Mouse (Mus musculus): Measurements from ENCODE around the gene Sdccag8. TPM values are rescaled to one million over a fixed set of nuclear protein-coding genes. Genes with fewer than 3 reads are reported as not detected.

Gene Sdccag8
- polyA plus RNA-seq, 1 experiment from 2014 or later = 15.2 TPM

DNA sequence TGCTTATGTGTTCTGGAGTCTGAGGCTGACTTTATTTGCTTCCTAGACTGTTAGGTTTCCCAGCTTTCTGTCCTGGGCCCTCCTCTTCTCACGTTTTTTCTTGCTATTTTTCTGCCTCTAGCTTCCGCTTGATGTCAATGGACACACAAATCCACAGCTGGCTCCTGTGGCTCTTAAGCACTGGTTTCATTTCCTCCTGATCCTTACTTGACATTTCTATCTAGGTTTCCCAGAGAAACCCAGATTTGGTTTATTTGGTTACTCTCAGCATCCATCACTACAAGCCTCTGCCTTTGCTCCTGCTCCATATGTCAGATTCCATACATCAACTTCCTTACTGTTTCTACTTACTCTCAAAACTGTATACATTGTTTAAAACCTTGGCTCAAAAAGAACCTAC, 232.5 kb downstream of the Sdccag8 start:
- WGBS = 79% methylated on average over 2 of the region's 2 CpGs
- H3K27me3 ChIP-seq = no peaks in the 10 kb centered on the region
- no peak overlapping the region for H3K9ac ChIP-seq
- no peak for ATAC-seq (ENCODE audit: insufficient number of reproducible peaks, low FRiP score, low TSS enrichment, low read depth)
- no peak overlapping the region for H3K4me3 ChIP-seq
- no peaks in the 10 kb centered on the region for H3K4me1 ChIP-seq
- no peaks in the 10 kb centered on the region for H3K36me3 ChIP-seq
- no peaks in the 10 kb centered on the region for H3K9me3 ChIP-seq
- no peak overlapping the region for H3K27ac ChIP-seq
- H3K4me2 ChIP-seq = no peak overlapping the region

- Histone ChIP-seq H3K4me3 (no peak overlapping the region), H3K36me3 (no peaks in the 10 kb centered on the region), H3K27ac (no peak overlapping the region), H3K27me3 (no peaks in the 10 kb centered on the region), H3K9me3 (no peaks in the 10 kb centered on the region), H3K4me1 (no peaks in the 10 kb centered on the region), H3K9ac (no peak overlapping the region), H3K4me2 (no peak overlapping the region)
- ATAC-seq (ENCODE audit: insufficient number of reproducible peaks, low FRiP score, low TSS enrichment, low read depth) = no peak
- WGBS = 88% methylated on average over 2 of the region's 2 CpGs
Measured at GRCm38 (mm10) chr1:177048773-177049172, 234.3 kb downstream of the Sdccag8 start.

- no peak overlapping the region for H3K9ac ChIP-seq
- ATAC-seq (ENCODE audit: insufficient number of reproducible peaks, low FRiP score, low TSS enrichment, low read depth) = no peak
- no peaks in the 10 kb centered on the region for H3K27me3 ChIP-seq
- H3K4me3 ChIP-seq = no peak overlapping the region
- no peak overlapping the region for H3K27ac ChIP-seq
- no peaks in the 10 kb centered on the region for H3K9me3 ChIP-seq
- no peaks in the 10 kb centered on the region for H3K36me3 ChIP-seq
- WGBS = 70% methylated on average over 11 of the region's 11 CpGs
- H3K4me2 ChIP-seq = no peak overlapping the region
- no peaks in the 10 kb centered on the region for H3K4me1 ChIP-seq
Measured at GRCm38 (mm10) chr1:177051366-177051963, 237.0 kb downstream of the Sdccag8 start.

GRCm38 (mm10) chr1:177054891-177055290, 240.4 kb downstream of the Sdccag8 start:
- no peak overlapping the region for H3K4me3 ChIP-seq
- 50% methylated on average over 2 of the region's 2 CpGs for WGBS
- H3K4me1 ChIP-seq = no peaks in the 10 kb centered on the region
- no peak for ATAC-seq (ENCODE audit: insufficient number of reproducible peaks, low FRiP score, low TSS enrichment, low read depth)
- H3K4me2 ChIP-seq = no peak overlapping the region
- H3K9me3 ChIP-seq = no peaks in the 10 kb centered on the region
- no peaks in the 10 kb centered on the region for H3K36me3 ChIP-seq
- H3K9ac ChIP-seq = no peak overlapping the region
- no peaks in the 10 kb centered on the region for H3K27me3 ChIP-seq
- no peak overlapping the region for H3K27ac ChIP-seq

- H3K27me3 ChIP-seq = no peaks in the 10 kb centered on the region
- H3K4me3 ChIP-seq = no peak overlapping the region
- H3K4me2 ChIP-seq = no peak overlapping the region
- WGBS = 93% methylated on average over 2 of the region's 2 CpGs
- H3K9ac ChIP-seq = no peak overlapping the region
- H3K4me1 ChIP-seq = no peaks in the 10 kb centered on the region
- H3K9me3 ChIP-seq = no peaks in the 10 kb centered on the region
- no peak overlapping the region for H3K27ac ChIP-seq
- H3K36me3 ChIP-seq = peaks cover 6% of the 10 kb centered on the region; the same call in 1 of the 2 replicates
- ATAC-seq (ENCODE audit: insufficient number of reproducible peaks, low FRiP score, low TSS enrichment, low read depth) = no peak
Measured at GRCm38 (mm10) chr1:177061761-177062160, 247.3 kb downstream of the Sdccag8 start.

DNA sequence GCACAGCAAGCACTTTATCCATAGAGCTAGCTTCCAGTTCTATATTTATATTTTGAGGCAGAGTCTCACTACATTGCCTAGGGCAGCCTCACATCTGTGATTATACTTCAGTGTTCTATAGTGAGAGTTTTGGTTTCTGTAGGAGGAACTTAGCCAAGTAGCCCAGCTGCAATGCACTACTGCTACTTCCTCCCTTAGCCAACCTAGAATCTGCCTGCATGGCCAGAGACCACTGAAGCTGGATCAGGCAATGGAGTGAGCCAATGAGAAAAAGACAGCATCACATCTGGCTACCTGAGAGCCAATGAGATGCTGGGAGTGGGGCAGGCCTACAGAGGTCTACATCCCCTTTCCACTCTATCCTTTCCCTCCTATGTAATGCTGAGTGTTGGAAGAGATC, 251.3 kb downstream of the Sdccag8 start:
- Histone ChIP-seq H3K9ac (no peak overlapping the region), H3K27me3 (no peaks in the 10 kb centered on the region), H3K27ac (no peak overlapping the region), H3K9me3 (no peaks in the 10 kb centered on the region), H3K36me3 (peaks cover 6% of the 10 kb centered on the region; the same call in 1 of the 2 replicates), H3K4me2 (no peak overlapping the region), H3K4me3 (no peak overlapping the region), H3K4me1 (no peaks in the 10 kb centered on the region)
- no peak for ATAC-seq (ENCODE audit: insufficient number of reproducible peaks, low FRiP score, low TSS enrichment, low read depth)

DNA sequence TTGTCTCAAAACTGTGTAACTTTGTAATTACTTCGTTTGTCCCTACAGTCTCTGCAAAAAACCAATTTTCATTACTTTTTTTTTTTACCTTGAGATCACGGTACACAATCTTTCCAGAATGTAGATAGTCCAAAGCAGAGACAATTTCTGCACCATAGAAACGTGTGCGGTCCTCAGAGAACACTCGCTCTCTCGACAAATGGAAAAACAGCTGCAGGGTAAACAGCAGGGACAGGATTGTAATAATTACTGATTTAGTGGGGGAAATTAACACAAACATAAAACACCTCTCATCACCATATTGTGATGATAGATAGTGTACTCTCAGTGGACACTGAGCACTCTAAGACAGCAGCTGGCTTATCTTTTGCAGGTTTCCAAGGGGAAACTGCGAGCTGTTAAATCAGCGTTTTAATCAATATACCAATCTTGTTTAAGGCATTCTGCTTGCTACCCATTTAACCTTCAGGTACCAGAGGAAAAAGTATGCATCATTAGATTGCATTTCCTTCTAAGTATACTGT, 252.7 kb downstream of the Sdccag8 start:
- H3K4me2 ChIP-seq = no peak overlapping the region
- H3K4me3 ChIP-seq = no peak overlapping the region
- H3K4me1 ChIP-seq = no peaks in the 10 kb centered on the region
- no peaks in the 10 kb centered on the region for H3K9me3 ChIP-seq
- 58% methylated on average over 8 of the region's 8 CpGs for WGBS
- no peak overlapping the region for H3K27ac ChIP-seq
- no peak overlapping the region for H3K9ac ChIP-seq
- H3K27me3 ChIP-seq = no peaks in the 10 kb centered on the region
- H3K36me3 ChIP-seq = 0 out of 2 replicates have a peak, but pooled peaks cover under 1% of the 10 kb centered on the region
- ATAC-seq (ENCODE audit: insufficient number of reproducible peaks, low FRiP score, low TSS enrichment, low read depth) = no peak

GRCm38 (mm10) chr1:177069161-177069560, 254.7 kb downstream of the Sdccag8 start:
- no peaks in the 10 kb centered on the region for H3K27me3 ChIP-seq
- no peak overlapping the region for H3K4me2 ChIP-seq
- H3K4me1 ChIP-seq = no peaks in the 10 kb centered on the region
- no peak overlapping the region for H3K27ac ChIP-seq
- no peaks in the 10 kb centered on the region for H3K9me3 ChIP-seq
- no peak overlapping the region for H3K4me3 ChIP-seq
- WGBS = 83% methylated on average over 2 of the region's 2 CpGs
- no peak for ATAC-seq (ENCODE audit: insufficient number of reproducible peaks, low FRiP score, low TSS enrichment, low read depth)
- no peaks in the 10 kb centered on the region for H3K36me3 ChIP-seq
- H3K9ac ChIP-seq = no peak overlapping the region

MicroRNAs encoded within 50 kb of the gene (microRNA counts, 519-probe panel; counts per million panel counts)
- microRNA mmu-miR-350 = 3,183 counts per million, percentile 75 among the panel's probes with 10 or more counts

Small RNA genes within 50 kb of the gene (microRNA-seq; reads per million reads assigned to microRNA genes)
- gene Gm25993 (not detected), gene Mir350 (233 reads per million, percentile 60 among the genes with 10 or more reads in this experiment)

Other genes starting within 250 kb of the Sdccag8 start
- gene Cep170, start 593 bp upstream of the Sdccag8 start, polyA plus RNA-seq (2015; fragmentation: Nextera tagmentation; extraction: Ambion mirVana) = 28.9 and 30.1 TPM in 2 replicates

Measured in limb, embryonic 15.5 days (tissue).